Mouse (Mus musculus) Patski (cell line): Measurements from ENCODE around the gene Prr22. TPM values are rescaled to one million over a fixed set of nuclear protein-coding genes. Genes with fewer than 3 reads are reported as not detected.

Experiments
- ATAC-seq: fragments of 100-300 bp; one replicate; pipeline ENCODE4 v1.8.0; 2021
- CTCF ChIA-PET: fragments of 350-600 bp; sonication (Branson Sonifier 250); formaldehyde crosslinking; loops from one replicate; lab custom pipeline; 2022; ENCODE audit warnings: inconsistent platforms; lab: Charles Lee
- POLR2A ChIA-PET: fragments of 350-600 bp; sonication (Branson Sonifier 250); formaldehyde crosslinking; loops from one replicate; lab custom pipeline; 2022; ENCODE audit warnings: antibody characterized with exemption, inconsistent platforms; lab: Charles Lee
- DNase-seq: peaks from one replicate; pipeline ENCODE4 v3.0.0-alpha.2; 2011; ENCODE audit warnings: low read depth, low spot score
- H3K27me3 ChIP-seq: fragments of 371-371 bp; one replicate; pipeline ENCODE4 v1.5.1; 2021
- CTCF ChIP-seq: fragments of 100-300 bp; IDR thresholded peaks from one replicate; pipeline ENCODE4 v1.5.1; 2021
- in situ Hi-C: fragments of 300-500 bp; cut with MboI; formaldehyde crosslinking; loops from 3 replicates; pipeline ENCODE4 v1.11.1; 2018; ENCODE audit warnings: low pct_unique_long_range_greater_than_20kb, mixed read lengths
- polyA plus RNA-seq: library from polyadenylated mRNA; unstranded; gene quantifications from one replicate; pipeline ENCODE4 v1.2.3, GENCODE M21; 2021

Gene Prr22
- polyA plus RNA-seq, 1 experiment from 2014 or later = 0.89 TPM

DNA sequence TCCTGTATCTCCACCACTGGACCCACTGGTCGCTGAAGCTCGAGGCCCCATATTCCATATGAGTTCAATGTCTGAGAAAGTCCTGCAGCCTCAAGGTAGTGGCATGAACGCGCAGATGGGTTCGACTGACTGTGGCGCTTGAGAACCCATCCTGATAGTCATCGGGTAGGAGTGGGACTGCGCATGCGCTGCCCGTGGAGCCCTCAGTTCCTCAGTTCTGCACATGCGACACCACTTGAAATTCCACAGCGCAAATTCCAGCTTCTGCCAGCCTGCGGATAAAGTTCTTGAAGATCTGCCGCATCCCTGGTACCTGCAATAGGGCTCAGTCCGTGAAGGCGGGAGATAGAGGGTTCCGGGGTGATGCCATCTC is 29.3 kb upstream of the Prr22 start:
- H3K27me3 ChIP-seq = peaks cover 14% of the 10 kb centered on the region
- TF ChIP-seq CTCF = no peak
- ATAC-seq = no peak

GRCm38 (mm10) chr17:56744173-56744572 is 25.9 kb upstream of the Prr22 start:
- in situ Hi-C loops = no loop called here
- ChIA-PET POLR2A (no interaction called here), CTCF (interaction anchor here (1.1 kb wide), 1 partner anchor 9 kb away, joined by 3 read pairs; no protein-coding TSS in a partner anchor)

More for the DNA sequence above, 29.3 kb upstream of the Prr22 start:
- in situ Hi-C loops = no loop called here
- CTCF ChIA-PET = no interaction called here
- no peak for DNase-seq
- POLR2A ChIA-PET = no interaction called here

DNA sequence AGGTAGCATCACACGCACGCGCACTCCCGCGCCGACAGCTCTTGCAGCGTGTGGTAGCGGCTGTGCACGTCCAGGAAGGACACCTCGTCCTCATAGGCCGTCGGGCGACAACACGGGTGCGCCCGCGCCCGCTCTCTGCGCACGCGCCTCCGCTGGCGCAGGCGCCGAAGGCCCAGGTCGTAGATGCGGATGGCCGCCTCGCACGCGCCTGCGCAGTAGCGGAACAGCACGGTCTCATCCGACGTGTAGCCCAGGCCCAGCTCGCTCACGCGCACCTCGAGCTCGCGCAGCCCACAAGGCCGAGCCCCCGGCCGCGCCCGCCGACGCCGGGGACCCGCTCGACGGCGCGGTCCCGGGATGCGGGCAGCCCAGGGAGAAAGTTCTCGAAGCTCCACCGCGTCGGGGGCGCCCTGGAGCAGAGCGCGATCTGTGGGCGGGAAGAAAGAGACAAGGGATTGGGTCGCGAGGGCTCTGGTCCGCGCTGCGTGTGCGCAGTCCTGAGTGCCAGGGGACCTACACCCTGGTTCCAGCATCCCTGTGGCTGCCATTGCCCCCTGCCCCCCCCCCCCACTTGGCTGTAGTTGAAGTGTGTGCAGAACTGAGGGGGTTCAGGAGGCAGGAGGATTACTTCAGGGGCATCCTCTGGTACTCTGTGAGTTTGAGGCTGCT is 18.5 kb upstream of the Prr22 start:
- no peak for DNase-seq
- ChIA-PET POLR2A (interaction anchor here (0.6 kb wide), 1 partner anchor 22 kb away, joined by 3 read pairs; no protein-coding TSS in a partner anchor), CTCF (no interaction called here)
- H3K27me3 ChIP-seq = peaks cover 12% of the 10 kb centered on the region
- in situ Hi-C loops = no loop called here
- no peak for TF ChIP-seq CTCF
- ATAC-seq = no peak

More at GRCm38 (mm10) chr17:56744173-56744572, 25.9 kb upstream of the Prr22 start:
- peaks cover 9% of the 10 kb centered on the region for H3K27me3 ChIP-seq
- ATAC-seq (no peak), DNase-seq (no peak)
- TF ChIP-seq CTCF = no peak

DNA sequence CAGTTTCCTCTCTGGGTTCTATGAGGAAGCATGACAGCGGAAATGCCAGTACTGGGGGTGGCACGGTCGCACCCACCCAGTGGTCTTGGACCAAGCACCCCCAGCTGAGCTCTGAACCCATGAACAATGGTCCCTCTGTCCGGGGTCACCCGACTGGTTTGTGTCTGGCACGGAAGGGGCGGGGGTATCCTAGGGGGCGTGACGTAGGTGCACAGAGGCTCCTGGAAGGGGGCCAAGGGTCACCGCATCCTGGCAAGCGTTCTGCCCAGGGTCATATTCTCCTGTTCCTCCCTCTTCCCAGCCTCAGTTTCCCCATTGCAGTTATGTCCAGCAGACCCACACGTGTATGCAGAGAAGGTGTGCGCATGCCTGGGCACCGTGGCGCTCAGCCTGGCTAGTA is 16.6 kb upstream of the Prr22 start:
- no peak for TF ChIP-seq CTCF
- no peak for ATAC-seq
- peaks cover 9% of the 10 kb centered on the region for H3K27me3 ChIP-seq
- POLR2A ChIA-PET = no interaction called here
- DNase-seq = no peak
- CTCF ChIA-PET = no interaction called here
- in situ Hi-C loops = no loop called here

DNA sequence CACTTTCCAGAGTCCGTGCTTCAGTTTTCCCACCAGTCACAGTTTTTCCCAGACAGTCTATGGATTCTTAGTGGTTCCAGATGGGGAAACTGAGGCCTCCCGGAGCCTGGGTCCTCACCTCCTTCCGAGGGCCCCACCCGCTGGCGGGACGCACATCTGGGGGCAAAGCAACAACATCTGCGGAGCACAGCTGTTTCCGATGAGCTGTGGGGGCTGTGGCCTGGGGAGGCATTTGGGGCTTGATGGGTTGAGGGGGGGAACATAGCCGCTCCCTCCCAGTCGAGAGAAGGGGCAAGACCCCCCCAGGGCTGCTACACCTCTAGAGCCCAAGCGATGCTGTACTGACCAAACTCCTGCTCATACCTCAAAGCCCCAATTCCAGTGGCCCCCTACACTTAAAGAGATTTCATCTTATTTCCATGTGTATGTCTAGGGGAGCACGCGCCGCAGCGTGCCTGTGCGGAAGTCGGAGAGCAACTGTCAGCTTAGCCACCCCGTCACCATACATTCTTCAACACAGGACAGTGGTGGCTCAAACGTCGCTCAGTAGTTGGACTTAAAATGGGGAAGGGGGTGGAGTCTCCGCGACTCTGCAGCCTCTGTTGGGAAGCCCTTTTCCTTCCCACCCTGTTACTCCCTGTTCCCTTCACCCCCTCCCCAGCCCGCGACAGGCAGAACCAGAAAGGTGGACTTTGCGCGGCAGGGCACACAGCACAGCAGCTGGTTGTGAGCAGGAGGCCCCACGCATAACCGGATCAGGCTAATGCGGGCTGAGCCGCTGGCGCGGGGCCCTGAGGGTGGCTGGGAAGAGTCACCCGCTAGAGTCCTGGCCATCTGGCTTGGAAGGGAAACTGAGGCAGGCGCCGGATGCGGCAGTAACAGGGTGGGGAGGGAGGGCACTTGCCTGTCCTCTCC is 15.5 kb upstream of the Prr22 start:
- in situ Hi-C loops = loop anchor here (5.0 kb wide), 1 partner anchor 37 kb away; the partner anchor contains the start of genes Ndufa11 and Vmac
- ChIA-PET CTCF (no interaction called here), POLR2A (interaction anchor here (0.6 kb wide), 1 partner anchor 49 kb away, joined by 3 read pairs; no protein-coding TSS in a partner anchor)
- TF ChIP-seq CTCF = no peak
- no peak for ATAC-seq
- H3K27me3 ChIP-seq = peaks cover 7% of the 10 kb centered on the region
- no peak for DNase-seq

DNA sequence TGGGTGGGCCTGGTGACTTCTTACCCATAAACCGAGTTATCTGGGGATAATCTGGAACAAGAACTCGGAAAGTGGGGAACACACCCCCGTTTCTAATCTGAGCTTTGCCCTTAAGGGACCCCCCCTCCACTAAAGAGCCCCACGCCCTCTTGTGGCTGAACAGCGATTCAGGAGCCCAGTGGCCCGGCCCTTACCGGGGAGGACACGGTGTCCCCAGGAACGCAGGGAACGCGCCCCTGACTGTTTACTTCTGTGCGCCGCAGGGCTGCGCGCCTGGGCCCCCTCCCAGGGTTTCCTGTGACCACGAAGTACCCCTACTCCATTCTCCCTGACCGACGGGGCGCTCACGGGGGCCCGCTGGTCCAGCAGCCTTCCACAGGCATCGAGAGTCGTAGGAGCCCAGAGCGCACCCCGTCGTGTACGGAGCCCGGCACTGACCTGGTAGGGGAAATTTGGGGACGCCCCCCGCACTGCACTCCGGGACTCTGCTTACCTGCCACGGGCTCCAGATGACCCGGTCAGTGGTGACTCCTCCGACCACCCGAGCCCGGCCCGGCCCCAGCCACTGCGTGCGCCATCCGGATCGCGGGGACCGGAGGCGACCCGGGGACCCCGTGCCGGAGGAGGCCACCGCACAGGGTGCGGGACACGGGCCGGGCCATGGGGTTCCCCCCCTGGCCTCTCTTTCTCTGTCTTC is 13.2 kb upstream of the Prr22 start:
- CTCF ChIA-PET = interaction anchor here (0.7 to 1.0 kb wide), 2 partner anchors 11 to 49 kb away, joined by 3 read pairs; no protein-coding TSS in a partner anchor
- no peak for TF ChIP-seq CTCF
- ATAC-seq (peak; percentile 37), DNase-seq (no peak)
- H3K27me3 ChIP-seq = peaks cover 7% of the 10 kb centered on the region
- POLR2A ChIA-PET = no interaction called here
- in situ Hi-C loops = loop anchor here (5.0 kb wide), 1 partner anchor 40 kb away; the partner anchor contains the start of genes Ndufa11 and Vmac

DNA sequence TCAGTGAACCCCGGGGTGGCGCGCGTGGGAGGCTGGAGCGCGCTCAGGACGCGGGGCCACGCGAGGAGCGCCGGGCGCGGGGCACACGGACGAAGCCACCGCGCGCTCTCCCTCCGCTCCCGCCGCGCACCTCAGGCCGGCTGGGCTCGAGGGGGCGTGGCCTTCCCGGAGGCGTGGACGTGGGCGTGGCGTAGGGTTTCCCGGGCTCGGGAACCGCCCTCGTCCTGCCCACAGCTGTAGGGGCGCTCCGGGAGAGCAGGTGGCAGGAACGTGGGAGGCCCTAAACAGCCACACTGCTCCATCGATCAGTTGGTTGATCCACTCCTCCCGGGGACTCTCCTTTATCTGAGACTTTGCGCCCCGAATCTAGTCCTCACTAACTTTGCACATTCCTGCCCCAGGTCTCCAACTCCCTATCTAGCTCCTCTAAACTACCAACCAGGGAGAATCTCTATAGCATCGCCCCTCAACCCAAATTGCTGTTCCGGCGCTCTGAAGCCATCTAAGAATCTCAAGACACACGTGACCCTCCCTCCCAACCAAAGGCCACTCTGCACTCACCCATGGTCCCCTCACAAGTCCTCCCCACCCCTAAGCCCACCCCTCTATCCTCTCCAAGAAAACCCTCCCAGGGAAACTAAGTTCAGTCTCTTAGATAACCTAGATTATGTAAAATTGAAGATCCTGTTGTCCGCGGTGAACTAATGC is 12.5 kb upstream of the Prr22 start, which contains the start of gene Nrtn:
TSS of gene Nrtn (minus strand) at position 115 of the 708 bp plus-strand sequence.
- ATAC-seq (peak; percentile 82), DNase-seq (no peak)
- CTCF ChIA-PET = interaction anchor here (0.7 kb wide), 1 partner anchor 49 kb away, joined by 3 read pairs; no protein-coding TSS in a partner anchor
- no peak for TF ChIP-seq CTCF
- H3K27me3 ChIP-seq = peaks cover 7% of the 10 kb centered on the region
- in situ Hi-C loops = loop anchor here (5.0 kb wide), 1 partner anchor 40 kb away; the partner anchor contains the start of genes Ndufa11 and Vmac
- POLR2A ChIA-PET = no interaction called here

DNA sequence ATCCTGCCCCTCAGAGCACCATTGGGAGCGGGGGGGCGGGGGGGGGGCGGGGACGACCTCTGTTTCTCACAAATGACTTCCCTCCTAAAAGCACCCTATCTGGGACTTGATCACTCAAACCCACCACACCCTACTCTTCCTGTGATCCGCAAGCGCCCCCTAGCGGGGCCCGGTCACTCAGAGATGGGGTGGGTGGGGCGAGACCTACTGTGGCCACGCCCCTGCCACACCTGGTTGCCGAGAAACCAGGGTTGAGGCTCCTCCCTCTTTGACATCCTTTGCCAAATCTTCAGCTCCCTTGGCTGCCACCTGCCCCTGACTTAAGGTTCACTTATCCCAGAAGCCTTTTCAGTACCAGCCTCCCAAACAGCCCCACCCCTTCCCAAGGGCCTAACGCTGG is 11.9 kb upstream of the Prr22 start:
- ChIA-PET POLR2A (no interaction called here), CTCF (no interaction called here)
- ATAC-seq (no peak), DNase-seq (no peak)
- in situ Hi-C loops = loop anchor here (5.0 kb wide), 1 partner anchor 41 kb away; the partner anchor contains the start of genes Ndufa11 and Vmac
- no peak for TF ChIP-seq CTCF
- peaks cover 7% of the 10 kb centered on the region for H3K27me3 ChIP-seq

DNA sequence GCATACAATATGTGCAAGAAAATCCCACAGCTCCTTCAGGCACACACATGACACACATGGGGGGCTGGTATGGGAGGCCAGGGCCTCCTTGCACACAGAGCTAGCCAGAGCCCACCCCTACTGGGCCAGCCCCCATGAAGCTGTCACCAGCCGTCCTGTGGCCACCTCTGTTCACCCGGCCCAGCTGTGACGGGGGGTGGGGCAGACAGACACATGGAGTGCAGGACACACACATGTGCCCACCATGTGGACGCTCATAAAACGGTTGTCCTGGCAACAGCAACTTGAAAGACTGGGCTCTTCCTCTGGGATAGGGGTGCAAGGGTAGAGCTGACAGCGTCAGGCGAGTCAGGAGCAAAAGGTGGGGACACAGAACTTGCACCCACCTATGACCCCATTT is 10.8 kb upstream of the Prr22 start:
- POLR2A ChIA-PET = no interaction called here

More for the DNA sequence above, 10.8 kb upstream of the Prr22 start:
- DNase-seq (no peak), ATAC-seq (no peak)
- CTCF ChIA-PET = no interaction called here
- peaks cover 7% of the 10 kb centered on the region for H3K27me3 ChIP-seq
- in situ Hi-C loops = loop anchor here (5.0 kb wide), 1 partner anchor 42 kb away; the partner anchor contains the start of genes Ndufa11 and Vmac
- no peak for TF ChIP-seq CTCF
